Mouse (Mus musculus) kidney, adult 8-10 months (tissue): ENCODE data around the gene Mcur1.

Experiments used
- DNase-seq, 2 experiments: peaks; one replicate each; pipeline ENCODE4 v3.0.0; 2022

Mcur1 gene

DNA sequence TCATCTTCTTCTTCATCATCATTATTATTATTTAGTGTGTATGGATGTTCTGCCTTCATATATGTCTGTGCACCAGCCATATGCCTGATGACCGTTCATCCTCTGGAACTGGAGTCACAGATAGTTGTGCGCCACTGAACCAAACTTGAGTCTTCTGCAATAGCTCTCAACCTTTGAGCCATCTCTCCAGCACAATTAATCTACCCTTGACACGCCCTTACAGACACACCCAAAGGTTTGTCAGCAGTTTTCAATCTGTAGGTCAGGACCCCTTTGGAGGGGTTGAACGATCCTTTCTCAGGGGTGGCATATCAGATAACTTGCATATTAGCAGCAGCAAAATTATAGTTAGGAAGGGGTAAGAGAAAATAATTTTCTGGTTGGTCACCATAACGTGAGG lies 4.7 kb upstream of the Mcur1 start:
- DNase-seq = no peak

GRCm38 (mm10) chr13:43562726-43563125 lies 2.7 kb upstream of the Mcur1 start:
- DNase-seq = no peak

- peak; percentile 80 to 87 for DNase-seq
These were observed 744 bp upstream of the Mcur1 start for GRCm38 (mm10) chr13:43560458-43561411.

DNA sequence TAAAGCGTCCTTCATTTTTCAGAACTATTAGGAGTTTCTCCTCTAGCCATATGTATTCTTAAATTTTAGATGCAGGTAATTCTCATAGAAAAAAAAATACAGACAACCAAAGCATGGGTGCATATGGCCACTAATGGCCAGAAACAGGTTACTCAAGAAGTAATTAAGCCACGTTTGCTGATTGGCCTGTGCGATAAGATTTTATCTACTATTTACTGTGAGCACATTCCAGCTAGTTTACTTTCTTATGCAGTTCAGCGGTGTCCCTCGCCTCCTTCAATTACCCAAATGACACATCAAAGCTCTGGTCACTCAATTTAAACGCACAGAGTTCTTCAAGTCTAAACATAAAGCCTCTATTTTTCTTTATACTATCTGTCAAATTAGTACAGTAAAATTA lies 1.0 kb downstream of the Mcur1 start:
- no peak for DNase-seq

GRCm38 (mm10) chr13:43558357-43558756 lies 1.6 kb downstream of the Mcur1 start:
- no peak for DNase-seq

- no peak for DNase-seq
These were observed 3.0 kb downstream of the Mcur1 start for GRCm38 (mm10) chr13:43556913-43557542.

DNA sequence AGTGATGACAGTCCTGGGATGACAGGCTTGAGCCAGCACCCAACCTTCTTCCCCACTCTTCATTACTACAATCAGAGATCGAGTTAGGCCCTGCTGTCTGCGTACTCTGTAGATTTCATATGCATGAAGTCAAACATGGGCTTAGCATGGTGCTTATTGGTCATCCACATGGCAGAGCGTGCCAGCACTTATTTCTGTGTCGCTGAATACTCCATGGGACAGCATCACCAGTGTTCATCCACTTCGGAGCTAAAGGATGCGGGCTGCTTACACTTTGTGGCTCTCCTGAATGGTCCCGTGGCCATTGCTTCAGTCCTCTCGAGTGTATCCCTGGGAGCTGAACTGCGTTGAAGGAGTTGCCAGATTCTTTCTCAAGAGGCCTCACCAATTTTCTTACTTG lies 4.7 kb downstream of the Mcur1 start:
- DNase-seq = no peak

DNA sequence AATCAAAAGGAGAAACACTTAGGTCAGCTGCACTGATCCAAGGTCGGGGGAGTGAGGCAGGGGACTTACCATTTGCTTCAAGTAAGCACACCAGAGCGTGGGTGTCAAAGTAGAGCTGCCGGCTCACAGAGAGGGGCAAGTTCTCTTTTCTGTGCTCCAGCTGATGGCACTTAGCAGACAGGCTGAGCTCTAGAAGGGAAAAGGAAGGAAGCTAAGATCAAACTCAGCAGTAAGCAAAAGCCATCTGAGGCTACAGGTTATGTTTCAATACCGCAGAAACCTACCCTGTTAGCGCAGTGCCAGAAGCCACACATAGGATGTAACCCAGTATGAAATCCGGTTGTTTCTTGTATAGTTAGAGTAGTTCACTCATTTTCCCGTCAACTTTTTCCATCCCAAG lies 5.2 kb downstream of the Mcur1 start:
- DNase-seq = no peak

- DNase-seq = peak in 1 of 2 experiments; percentile 46
These were observed 9.3 kb downstream of the Mcur1 start for GRCm38 (mm10) chr13:43550676-43551075.

GRCm38 (mm10) chr13:43549870-43550269 lies 10.1 kb downstream of the Mcur1 start:
- no peak for DNase-seq

DNA sequence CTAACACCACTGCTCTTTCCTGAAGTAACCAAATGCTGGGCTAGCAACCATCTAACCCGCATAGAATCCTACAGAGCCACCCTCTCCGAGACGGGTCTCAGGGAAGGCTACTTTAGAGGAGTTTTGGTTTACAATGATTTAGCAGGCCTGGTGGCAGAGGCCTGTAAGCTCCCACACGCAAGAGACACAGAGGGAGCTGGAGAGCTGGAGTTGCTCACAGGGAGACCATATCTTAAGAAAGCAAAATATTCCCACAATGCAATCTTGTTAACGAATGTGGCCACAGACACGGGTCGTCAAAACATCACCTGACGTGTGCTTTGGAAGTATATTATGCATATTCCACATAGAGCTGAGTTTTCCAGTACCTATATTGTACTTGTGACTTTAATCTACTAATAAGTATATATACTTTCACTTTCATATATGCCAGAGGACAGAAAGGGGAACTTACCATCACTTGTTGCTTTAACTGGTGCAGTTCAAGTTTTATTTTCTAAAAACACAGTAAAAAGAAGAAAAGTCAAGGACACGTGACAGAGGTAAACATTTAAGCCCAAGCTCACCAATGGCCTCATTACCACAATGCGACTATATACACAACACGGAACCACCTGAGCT lies 10.8 kb downstream of the Mcur1 start:
- no peak for DNase-seq

DNA sequence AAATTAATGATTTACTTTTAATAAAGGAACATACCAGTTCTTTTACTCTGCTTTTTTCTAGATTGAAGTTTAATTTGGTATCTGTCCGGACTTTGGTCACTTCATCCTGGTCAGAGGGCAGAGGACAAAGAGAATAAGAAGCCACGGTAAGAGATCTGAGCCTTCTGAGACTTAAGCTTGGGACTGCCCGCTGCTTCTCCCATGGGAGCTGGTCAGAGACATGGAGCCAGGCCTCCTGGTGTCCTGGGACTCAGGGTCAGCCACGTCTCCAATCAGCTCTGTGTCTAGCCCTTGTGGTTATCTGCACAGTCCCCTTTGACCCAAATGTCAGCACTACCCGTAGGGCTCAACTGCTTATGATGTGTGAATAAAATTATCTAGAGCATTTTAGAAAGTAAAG lies 11.4 kb downstream of the Mcur1 start:
- peak; percentile 82 to 88 for DNase-seq

GRCm38 (mm10) chr13:43546861-43547260 lies 13.1 kb downstream of the Mcur1 start:
- DNase-seq = peak; percentile 90 to 93

GRCm38 (mm10) chr13:43540205-43540815 lies 19.7 kb downstream of the Mcur1 start:
- DNase-seq = no peak

GRCm38 (mm10) chr13:43539409-43539808 lies 20.6 kb downstream of the Mcur1 start:
- DNase-seq = peak; percentile 70 to 72

GRCm38 (mm10) chr13:43537854-43538253 lies 22.1 kb downstream of the Mcur1 start:
- DNase-seq = no peak

DNA sequence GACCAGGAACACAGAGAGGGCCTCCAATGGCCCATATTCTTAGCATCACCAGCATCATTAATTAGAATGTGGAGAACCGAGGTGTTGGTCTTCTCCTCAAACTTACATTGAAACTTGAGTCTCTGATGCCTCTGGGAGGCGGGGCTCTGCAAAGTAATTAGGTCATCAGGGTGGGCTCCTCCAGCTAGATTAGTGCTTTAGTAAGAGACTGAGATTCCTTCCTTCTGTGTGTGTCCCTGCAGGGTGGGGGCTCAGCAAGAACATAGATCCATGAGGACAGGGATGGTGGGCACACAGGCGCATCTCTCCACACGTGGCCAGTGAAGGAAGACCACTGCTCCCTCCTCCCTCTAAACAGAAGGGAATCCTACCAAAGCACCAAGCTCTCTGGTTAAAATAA lies 26.0 kb downstream of the Mcur1 start:
- DNase-seq = no peak

- DNase-seq = peak; percentile 66 to 77
These were observed 28.9 kb downstream of the Mcur1 start for GRCm38 (mm10) chr13:43530832-43531693.

DNA sequence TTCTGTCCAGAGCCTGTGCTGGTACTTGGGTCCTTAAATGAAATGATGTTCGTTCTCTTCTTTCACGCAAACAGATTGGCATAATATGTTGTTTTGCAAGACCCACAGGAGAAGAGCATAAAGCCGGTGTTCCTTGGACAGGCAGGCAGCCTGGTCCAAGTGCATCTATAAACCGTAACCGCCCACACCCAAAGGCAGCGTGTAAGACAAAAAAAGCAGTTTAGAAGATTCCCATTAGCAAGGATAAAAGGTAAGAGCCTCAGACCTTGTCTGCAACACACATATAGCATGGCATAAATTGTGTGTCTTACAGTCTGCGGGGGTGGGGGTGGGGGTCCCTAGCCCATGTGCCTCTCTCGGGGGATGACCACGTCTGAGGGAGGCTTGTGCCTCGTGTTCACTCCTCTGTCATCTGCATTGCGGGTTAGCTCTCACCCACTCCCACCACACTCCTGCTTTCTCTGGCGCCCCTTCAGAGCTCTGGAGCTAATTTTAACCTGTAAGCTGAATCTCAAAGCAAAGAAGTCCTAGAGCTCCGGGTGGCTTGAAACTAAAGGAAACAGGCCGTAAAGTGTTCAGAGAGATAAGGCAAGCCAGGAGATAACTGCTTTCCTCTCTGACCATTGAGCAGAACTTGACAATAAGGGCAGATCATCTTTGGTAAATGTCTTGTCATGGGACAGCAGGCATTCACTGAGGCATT lies 29.7 kb downstream of the Mcur1 start:
- no peak for DNase-seq

GRCm38 (mm10) chr13:43526289-43526688 lies 33.7 kb downstream of the Mcur1 start:
- DNase-seq = no peak

- DNase-seq = no peak
These were observed 34.4 kb downstream of the Mcur1 start for GRCm38 (mm10) chr13:43525363-43526134.
